Mouse (Mus musculus): ENCODE data around the gene Evl. TPM values are rescaled to one million over a fixed set of nuclear protein-coding genes. Genes with fewer than 3 reads are reported as not detected.

Gene Evl
- polyA plus RNA-seq, 1 experiment from 2014 or later: 88.1 TPM

- H3K36me3 ChIP-seq (replicated peaks; ENCODE audit: control insufficient read depth, insufficient read depth, low read depth, low read length): no peaks in the 10 kb centered on the region
- no peak for ATAC-seq (replicated peaks; ENCODE audit: insufficient number of reproducible peaks, low FRiP score, low TSS enrichment, low read depth)
- H3K27me3 ChIP-seq (ENCODE audit: control insufficient read depth, insufficient read depth, low read length): no peaks in the 10 kb centered on the region
- no peak overlapping the region for H3K9ac ChIP-seq (replicated peaks; ENCODE audit: low read length)
- H3K4me1 ChIP-seq (ENCODE audit: control insufficient read depth, insufficient read depth, low read length): no peaks in the 10 kb centered on the region
- no peak overlapping the region for H3K27ac ChIP-seq (replicated peaks; ENCODE audit: low read depth, low read length)
- H3K9me3 ChIP-seq (replicated peaks; ENCODE audit: control insufficient read depth, low read length): no peaks in the 10 kb centered on the region
- H3K4me3 ChIP-seq (ENCODE audit: low read depth, low read length): no peak overlapping the region
- no peak overlapping the region for H3K4me2 ChIP-seq (ENCODE audit: low read depth, low read length)
- 76% methylated on average over 2 of the region's 2 CpGs for WGBS
- DNase-seq (ENCODE audit: low spot score): no peak
Measured at GRCm38 (mm10) chr12:108693592-108693991, 139.1 kb downstream of the Evl start.

GRCm38 (mm10) chr12:108694223-108694622, 139.7 kb downstream of the Evl start:
- DNase-seq (ENCODE audit: low spot score) (no peak), ATAC-seq (replicated peaks; ENCODE audit: insufficient number of reproducible peaks, low FRiP score, low TSS enrichment, low read depth) (no peak)
- 83% methylated on average over 1 of the region's 1 CpGs for WGBS
- Histone ChIP-seq H3K4me2 (ENCODE audit: low read depth, low read length) (no peak overlapping the region), H3K4me3 (ENCODE audit: low read depth, low read length) (no peak overlapping the region), H3K9me3 (replicated peaks; ENCODE audit: control insufficient read depth, low read length) (no peaks in the 10 kb centered on the region), H3K36me3 (replicated peaks; ENCODE audit: control insufficient read depth, insufficient read depth, low read depth, low read length) (no peaks in the 10 kb centered on the region), H3K9ac (replicated peaks; ENCODE audit: low read length) (no peak overlapping the region), H3K4me1 (ENCODE audit: control insufficient read depth, insufficient read depth, low read length) (no peaks in the 10 kb centered on the region), H3K27ac (replicated peaks; ENCODE audit: low read depth, low read length) (no peak overlapping the region), H3K27me3 (ENCODE audit: control insufficient read depth, insufficient read depth, low read length) (no peaks in the 10 kb centered on the region)

- WGBS: 80% methylated on average over 11 of the region's 11 CpGs
- Histone ChIP-seq H3K4me2 (ENCODE audit: low read depth, low read length) (no peak overlapping the region), H3K27ac (replicated peaks; ENCODE audit: low read depth, low read length) (no peak overlapping the region), H3K9me3 (replicated peaks; ENCODE audit: control insufficient read depth, low read length) (no peaks in the 10 kb centered on the region), H3K27me3 (ENCODE audit: control insufficient read depth, insufficient read depth, low read length) (peaks cover 26% of the 10 kb centered on the region), H3K4me1 (ENCODE audit: control insufficient read depth, insufficient read depth, low read length) (peaks cover 2% of the 10 kb centered on the region), H3K36me3 (replicated peaks; ENCODE audit: control insufficient read depth, insufficient read depth, low read depth, low read length) (no peaks in the 10 kb centered on the region), H3K4me3 (ENCODE audit: low read depth, low read length) (no peak overlapping the region), H3K9ac (replicated peaks; ENCODE audit: low read length) (no peak overlapping the region)
- DNase-seq (ENCODE audit: low spot score): no peak
- no peak for ATAC-seq (replicated peaks; ENCODE audit: insufficient number of reproducible peaks, low FRiP score, low TSS enrichment, low read depth)
Measured at GRCm38 (mm10) chr12:108698697-108699471, 144.4 kb downstream of the Evl start.

- ATAC-seq (replicated peaks; ENCODE audit: insufficient number of reproducible peaks, low FRiP score, low TSS enrichment, low read depth): no peak
- H3K4me1 ChIP-seq (ENCODE audit: control insufficient read depth, insufficient read depth, low read length): peaks cover 2% of the 10 kb centered on the region
- 78% methylated on average over 10 of the region's 10 CpGs for WGBS
- no peak overlapping the region for H3K4me3 ChIP-seq (ENCODE audit: low read depth, low read length)
- no peaks in the 10 kb centered on the region for H3K36me3 ChIP-seq (replicated peaks; ENCODE audit: control insufficient read depth, insufficient read depth, low read depth, low read length)
- no peak overlapping the region for H3K9ac ChIP-seq (replicated peaks; ENCODE audit: low read length)
- no peak for DNase-seq (ENCODE audit: low spot score)
- H3K4me2 ChIP-seq (ENCODE audit: low read depth, low read length): no peak overlapping the region
- H3K9me3 ChIP-seq (replicated peaks; ENCODE audit: control insufficient read depth, low read length): no peaks in the 10 kb centered on the region
- no peak overlapping the region for H3K27ac ChIP-seq (replicated peaks; ENCODE audit: low read depth, low read length)
- H3K27me3 ChIP-seq (ENCODE audit: control insufficient read depth, insufficient read depth, low read length): peaks cover 26% of the 10 kb centered on the region
Measured at GRCm38 (mm10) chr12:108699576-108699975, 145.1 kb downstream of the Evl start.

GRCm38 (mm10) chr12:108700037-108700436, 145.5 kb downstream of the Evl start:
- Histone ChIP-seq H3K36me3 (replicated peaks; ENCODE audit: control insufficient read depth, insufficient read depth, low read depth, low read length) (no peaks in the 10 kb centered on the region), H3K4me2 (ENCODE audit: low read depth, low read length) (no peak overlapping the region), H3K4me3 (ENCODE audit: low read depth, low read length) (no peak overlapping the region), H3K9ac (replicated peaks; ENCODE audit: low read length) (no peak overlapping the region), H3K27me3 (ENCODE audit: control insufficient read depth, insufficient read depth, low read length) (peaks cover 26% of the 10 kb centered on the region), H3K9me3 (replicated peaks; ENCODE audit: control insufficient read depth, low read length) (no peaks in the 10 kb centered on the region), H3K4me1 (ENCODE audit: control insufficient read depth, insufficient read depth, low read length) (peaks cover 2% of the 10 kb centered on the region), H3K27ac (replicated peaks; ENCODE audit: low read depth, low read length) (no peak overlapping the region)
- DNase-seq (ENCODE audit: low spot score) (no peak), ATAC-seq (replicated peaks; ENCODE audit: insufficient number of reproducible peaks, low FRiP score, low TSS enrichment, low read depth) (no peak)
- 74% methylated on average over 5 of the region's 5 CpGs for WGBS

GRCm38 (mm10) chr12:108701221-108701620, 146.7 kb downstream of the Evl start:
- no peak for ATAC-seq (replicated peaks; ENCODE audit: insufficient number of reproducible peaks, low FRiP score, low TSS enrichment, low read depth)
- WGBS: 63% methylated on average over 2 of the region's 2 CpGs
- H3K9me3 ChIP-seq (replicated peaks; ENCODE audit: control insufficient read depth, low read length): no peaks in the 10 kb centered on the region
- peaks cover 2% of the 10 kb centered on the region for H3K4me1 ChIP-seq (ENCODE audit: control insufficient read depth, insufficient read depth, low read length)
- peaks cover 26% of the 10 kb centered on the region for H3K27me3 ChIP-seq (ENCODE audit: control insufficient read depth, insufficient read depth, low read length)
- no peaks in the 10 kb centered on the region for H3K36me3 ChIP-seq (replicated peaks; ENCODE audit: control insufficient read depth, insufficient read depth, low read depth, low read length)
- no peak overlapping the region for H3K4me2 ChIP-seq (ENCODE audit: low read depth, low read length)
- H3K9ac ChIP-seq (replicated peaks; ENCODE audit: low read length): no peak overlapping the region
- no peak overlapping the region for H3K27ac ChIP-seq (replicated peaks; ENCODE audit: low read depth, low read length)
- no peak for DNase-seq (ENCODE audit: low spot score)
- H3K4me3 ChIP-seq (ENCODE audit: low read depth, low read length): no peak overlapping the region

GRCm38 (mm10) chr12:108702185-108702584, 147.7 kb downstream of the Evl start, which contains the start of gene Degs2:
Degs2 (minus strand) TSS chr12:108702315.
- ATAC-seq (replicated peaks; ENCODE audit: insufficient number of reproducible peaks, low FRiP score, low TSS enrichment, low read depth): no peak
- 2% methylated on average over 32 of the region's 32 CpGs for WGBS
- Histone ChIP-seq H3K4me1 (ENCODE audit: control insufficient read depth, insufficient read depth, low read length) (peaks cover 2% of the 10 kb centered on the region), H3K4me3 (ENCODE audit: low read depth, low read length) (peak within 1 kb of the TSS; percentile 27), H3K36me3 (replicated peaks; ENCODE audit: control insufficient read depth, insufficient read depth, low read depth, low read length) (no peaks in the 10 kb centered on the region), H3K27me3 (ENCODE audit: control insufficient read depth, insufficient read depth, low read length) (peaks cover 26% of the 10 kb centered on the region), H3K9ac (replicated peaks; ENCODE audit: low read length) (no peak within 1 kb of the TSS), H3K9me3 (replicated peaks; ENCODE audit: control insufficient read depth, low read length) (no peaks in the 10 kb centered on the region), H3K27ac (replicated peaks; ENCODE audit: low read depth, low read length) (no peak within 1 kb of the TSS), H3K4me2 (ENCODE audit: low read depth, low read length) (peak within 1 kb of the TSS; percentile 43)
- DNase-seq (ENCODE audit: low spot score): peak; percentile 8

- DNase-seq (ENCODE audit: low spot score) (no peak), ATAC-seq (replicated peaks; ENCODE audit: insufficient number of reproducible peaks, low FRiP score, low TSS enrichment, low read depth) (no peak)
- Histone ChIP-seq H3K4me3 (ENCODE audit: low read depth, low read length) (no peak overlapping the region), H3K4me1 (ENCODE audit: control insufficient read depth, insufficient read depth, low read length) (peaks cover 2% of the 10 kb centered on the region), H3K36me3 (replicated peaks; ENCODE audit: control insufficient read depth, insufficient read depth, low read depth, low read length) (no peaks in the 10 kb centered on the region), H3K9ac (replicated peaks; ENCODE audit: low read length) (no peak overlapping the region), H3K27ac (replicated peaks; ENCODE audit: low read depth, low read length) (no peak overlapping the region), H3K27me3 (ENCODE audit: control insufficient read depth, insufficient read depth, low read length) (peaks cover 25% of the 10 kb centered on the region), H3K9me3 (replicated peaks; ENCODE audit: control insufficient read depth, low read length) (no peaks in the 10 kb centered on the region), H3K4me2 (ENCODE audit: low read depth, low read length) (no peak overlapping the region)
- WGBS: 84% methylated on average over 6 of the region's 6 CpGs
Measured at GRCm38 (mm10) chr12:108705486-108705885, 151.0 kb downstream of the Evl start.

All from embryonic facial prominence, embryonic 11.5 days (tissue).